Mouse (Mus musculus) testis, postnatal 14 days (tissue): ENCODE results near the gene Irak4.

Source experiments
- DNase-seq: peaks from one replicate; pipeline ENCODE4 v3.0.0; 2021; ENCODE audit warnings: low spot score

Gene Irak4

GRCm38 (mm10) chr15:94543409-94544051 is at the start of gene Irak4, which contains the start of gene Pus7l:
TSS of gene Irak4 (plus strand) at chr15:94543643.
TSS of gene Pus7l (minus strand) at chr15:94543547.
- peak; percentile 90 for DNase-seq

GRCm38 (mm10) chr15:94494445-94494844 is 49.0 kb upstream of the Irak4 start:
- DNase-seq, result no peak

- DNase-seq, result peak; percentile 48
These were observed 47.5 kb upstream of the Irak4 start for GRCm38 (mm10) chr15:94495936-94496335.

- no peak for DNase-seq
These were observed 44.2 kb upstream of the Irak4 start for GRCm38 (mm10) chr15:94499260-94499659.

GRCm38 (mm10) chr15:94503451-94504215 is 39.8 kb upstream of the Irak4 start:
- no peak for DNase-seq

GRCm38 (mm10) chr15:94517913-94518491 is 25.4 kb upstream of the Irak4 start:
- DNase-seq, result no peak

GRCm38 (mm10) chr15:94520205-94520900 is 23.1 kb upstream of the Irak4 start:
- DNase-seq, result no peak

- no peak for DNase-seq
These were observed 22.5 kb upstream of the Irak4 start for GRCm38 (mm10) chr15:94520959-94521358.

- DNase-seq, result no peak
These were observed 20.2 kb upstream of the Irak4 start for GRCm38 (mm10) chr15:94523251-94523650.

GRCm38 (mm10) chr15:94524956-94525355 is 18.5 kb upstream of the Irak4 start:
- no peak for DNase-seq

- no peak for DNase-seq
These were observed 12.9 kb upstream of the Irak4 start for GRCm38 (mm10) chr15:94530519-94530918.

- no peak for DNase-seq
These were observed 11.1 kb upstream of the Irak4 start for GRCm38 (mm10) chr15:94532306-94532705.

GRCm38 (mm10) chr15:94532956-94533355 is 10.5 kb upstream of the Irak4 start:
- no peak for DNase-seq

GRCm38 (mm10) chr15:94535521-94535920 is 7.9 kb upstream of the Irak4 start:
- DNase-seq, result no peak

GRCm38 (mm10) chr15:94539296-94539695 is 4.1 kb upstream of the Irak4 start:
- no peak for DNase-seq

- DNase-seq, result no peak
These were observed 655 bp upstream of the Irak4 start for GRCm38 (mm10) chr15:94542567-94543408.

- DNase-seq, result no peak
These were observed 701 bp downstream of the Irak4 start for GRCm38 (mm10) chr15:94544052-94544636.

GRCm38 (mm10) chr15:94544844-94545243 is 1.4 kb downstream of the Irak4 start:
- DNase-seq, result no peak

GRCm38 (mm10) chr15:94553536-94553935 is 10.1 kb downstream of the Irak4 start:
- DNase-seq, result no peak

- DNase-seq, result peak; percentile 49
These were observed 14.0 kb downstream of the Irak4 start for GRCm38 (mm10) chr15:94557442-94557841.
